Mouse (Mus musculus): ENCODE results near the gene Ska3. TPM values are rescaled to one million over a fixed set of nuclear protein-coding genes. Genes with fewer than 3 reads are reported as not detected.
"Not testable (repeated sequence)": the region's sequence is repeated elsewhere in the genome, so short reads cannot be mapped to it uniquely, and the experiment has no call there.

Gene Ska3
- polyA plus RNA-seq, 1 experiment from 2014 or later = 27.7 TPM

- no peak overlapping the region; the same call in 1 of the 2 replicates for H3K27ac ChIP-seq (ENCODE audit: low read length)
- no peaks in the 10 kb centered on the region for H3K9me3 ChIP-seq (replicated peaks; ENCODE audit: control insufficient read depth, low read length)
- no peak overlapping the region for H3K9ac ChIP-seq (ENCODE audit: low read length)
- no peak for ATAC-seq (ENCODE audit: insufficient read depth, low FRiP score)
- 84% methylated on average over 3 of the region's 3 CpGs for WGBS
- H3K4me1 ChIP-seq (ENCODE audit: control insufficient read depth, insufficient read depth, low read length) = no peaks in the 10 kb centered on the region
- no peaks in the 10 kb centered on the region for H3K27me3 ChIP-seq (ENCODE audit: control insufficient read depth, insufficient read depth, low read length)
- no peak overlapping the region for H3K4me3 ChIP-seq (replicated peaks; ENCODE audit: low read length)
- no peak overlapping the region for H3K4me2 ChIP-seq (ENCODE audit: low read depth, low read length)
- no peaks in the 10 kb centered on the region; the same call in 1 of the 2 replicates for H3K36me3 ChIP-seq (ENCODE audit: control insufficient read depth, insufficient read depth, low read length)
Measured at GRCm38 (mm10) chr14:57850330-57850729, 24.3 kb upstream of the Ska3 start.

- no peaks in the 10 kb centered on the region for H3K9me3 ChIP-seq (replicated peaks; ENCODE audit: control insufficient read depth, low read length)
- peaks cover 7% of the 10 kb centered on the region; the same call in 1 of the 2 replicates for H3K36me3 ChIP-seq (ENCODE audit: control insufficient read depth, insufficient read depth, low read length)
- no peaks in the 10 kb centered on the region for H3K4me1 ChIP-seq (ENCODE audit: control insufficient read depth, insufficient read depth, low read length)
- H3K4me2 ChIP-seq (ENCODE audit: low read depth, low read length) = no peak overlapping the region
- WGBS = 99% methylated on average over 2 of the region's 2 CpGs
- H3K27me3 ChIP-seq (ENCODE audit: control insufficient read depth, insufficient read depth, low read length) = no peaks in the 10 kb centered on the region
- no peak overlapping the region for H3K9ac ChIP-seq (ENCODE audit: low read length)
- ATAC-seq (ENCODE audit: insufficient read depth, low FRiP score) = no peak
- H3K4me3 ChIP-seq (replicated peaks; ENCODE audit: low read length) = no peak overlapping the region
- H3K27ac ChIP-seq (ENCODE audit: low read length) = no peak overlapping the region
Measured at GRCm38 (mm10) chr14:57848646-57849045, 22.7 kb upstream of the Ska3 start.

- H3K4me2 ChIP-seq (ENCODE audit: low read depth, low read length); H3K4me1 ChIP-seq (ENCODE audit: control insufficient read depth, insufficient read depth, low read length); H3K9me3 ChIP-seq (replicated peaks; ENCODE audit: control insufficient read depth, low read length); ATAC-seq (ENCODE audit: insufficient read depth, low FRiP score); H3K4me3 ChIP-seq (replicated peaks; ENCODE audit: low read length); H3K36me3 ChIP-seq (ENCODE audit: control insufficient read depth, insufficient read depth, low read length); H3K9ac ChIP-seq (ENCODE audit: low read length); H3K27me3 ChIP-seq (ENCODE audit: control insufficient read depth, insufficient read depth, low read length); H3K27ac ChIP-seq (ENCODE audit: low read length): not testable (repeated sequence)
- WGBS = 82% methylated on average over 5 of the region's 5 CpGs
Measured at GRCm38 (mm10) chr14:57848061-57848460, 22.1 kb upstream of the Ska3 start.

- Histone ChIP-seq H3K27ac (ENCODE audit: low read length) (no peak overlapping the region), H3K4me1 (ENCODE audit: control insufficient read depth, insufficient read depth, low read length) (no peaks in the 10 kb centered on the region), H3K9ac (ENCODE audit: low read length) (no peak overlapping the region), H3K36me3 (ENCODE audit: control insufficient read depth, insufficient read depth, low read length) (peaks cover 7% of the 10 kb centered on the region; the same call in 1 of the 2 replicates), H3K27me3 (ENCODE audit: control insufficient read depth, insufficient read depth, low read length) (no peaks in the 10 kb centered on the region), H3K4me3 (replicated peaks; ENCODE audit: low read length) (no peak overlapping the region), H3K4me2 (ENCODE audit: low read depth, low read length) (no peak overlapping the region), H3K9me3 (replicated peaks; ENCODE audit: control insufficient read depth, low read length) (no peaks in the 10 kb centered on the region)
- ATAC-seq (ENCODE audit: insufficient read depth, low FRiP score) = no peak
- WGBS = 90% methylated on average over 3 of the region's 3 CpGs
Measured at GRCm38 (mm10) chr14:57844535-57844934, 18.6 kb upstream of the Ska3 start.

DNA sequence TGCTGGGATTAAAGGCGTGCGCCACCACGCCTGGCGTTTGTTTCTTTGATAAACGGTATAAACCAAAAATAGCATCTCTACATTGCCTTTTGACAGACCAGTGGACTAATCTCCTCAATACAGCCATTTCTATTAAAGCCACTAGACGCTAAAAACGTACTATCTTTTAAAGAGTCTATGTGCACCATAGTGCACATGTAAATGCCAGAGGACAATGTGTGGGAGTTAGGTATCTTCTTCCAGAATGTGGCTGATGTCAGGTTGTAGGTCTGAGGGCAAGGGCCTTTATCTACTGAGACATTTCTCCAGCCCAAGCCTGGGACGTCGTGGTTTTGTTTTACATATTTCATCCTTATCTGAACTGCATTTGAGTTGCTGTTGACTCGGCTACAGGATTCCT, 9.2 kb upstream of the Ska3 start:
- H3K4me3 ChIP-seq (replicated peaks; ENCODE audit: low read length) = no peak overlapping the region
- no peaks in the 10 kb centered on the region for H3K27me3 ChIP-seq (ENCODE audit: control insufficient read depth, insufficient read depth, low read length)
- no peak overlapping the region for H3K9ac ChIP-seq (ENCODE audit: low read length)
- peaks cover 12% of the 10 kb centered on the region; the same call in 1 of the 2 replicates for H3K36me3 ChIP-seq (ENCODE audit: control insufficient read depth, insufficient read depth, low read length)
- 88% methylated on average over 10 of the region's 10 CpGs for WGBS
- H3K9me3 ChIP-seq (replicated peaks; ENCODE audit: control insufficient read depth, low read length) = no peaks in the 10 kb centered on the region
- H3K27ac ChIP-seq (ENCODE audit: low read length) = no peak overlapping the region
- H3K4me1 ChIP-seq (ENCODE audit: control insufficient read depth, insufficient read depth, low read length) = no peaks in the 10 kb centered on the region
- ATAC-seq (ENCODE audit: insufficient read depth, low FRiP score) = no peak
- no peak overlapping the region for H3K4me2 ChIP-seq (ENCODE audit: low read depth, low read length)

DNA sequence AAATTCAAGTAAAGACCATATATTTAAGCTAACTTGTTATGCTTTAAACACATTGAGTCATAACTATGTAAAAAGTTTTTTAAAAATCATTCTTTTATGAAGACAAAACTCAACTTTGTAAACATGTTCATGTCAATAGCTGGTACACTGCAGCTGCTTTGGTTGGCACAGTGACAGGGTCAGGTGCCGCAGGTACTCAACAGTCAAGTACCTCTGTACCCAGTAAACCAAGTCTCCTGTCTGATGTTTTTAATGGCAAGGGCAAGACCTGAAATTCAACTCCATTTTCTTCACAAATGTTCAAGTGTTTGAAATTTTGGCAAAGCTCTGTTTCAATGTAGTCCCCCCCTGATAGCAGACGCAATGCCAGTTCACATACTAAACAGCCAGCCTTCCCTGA, 7.5 kb upstream of the Ska3 start:
- Histone ChIP-seq H3K27ac (ENCODE audit: low read length) (no peak overlapping the region), H3K36me3 (ENCODE audit: control insufficient read depth, insufficient read depth, low read length) (peaks cover 12% of the 10 kb centered on the region; the same call in 1 of the 2 replicates), H3K4me3 (replicated peaks; ENCODE audit: low read length) (no peak overlapping the region), H3K4me1 (ENCODE audit: control insufficient read depth, insufficient read depth, low read length) (no peaks in the 10 kb centered on the region), H3K4me2 (ENCODE audit: low read depth, low read length) (no peak overlapping the region), H3K9ac (ENCODE audit: low read length) (no peak overlapping the region), H3K9me3 (replicated peaks; ENCODE audit: control insufficient read depth, low read length) (no peaks in the 10 kb centered on the region), H3K27me3 (ENCODE audit: control insufficient read depth, insufficient read depth, low read length) (no peaks in the 10 kb centered on the region)
- 91% methylated on average over 2 of the region's 2 CpGs for WGBS
- ATAC-seq (ENCODE audit: insufficient read depth, low FRiP score) = no peak

DNA sequence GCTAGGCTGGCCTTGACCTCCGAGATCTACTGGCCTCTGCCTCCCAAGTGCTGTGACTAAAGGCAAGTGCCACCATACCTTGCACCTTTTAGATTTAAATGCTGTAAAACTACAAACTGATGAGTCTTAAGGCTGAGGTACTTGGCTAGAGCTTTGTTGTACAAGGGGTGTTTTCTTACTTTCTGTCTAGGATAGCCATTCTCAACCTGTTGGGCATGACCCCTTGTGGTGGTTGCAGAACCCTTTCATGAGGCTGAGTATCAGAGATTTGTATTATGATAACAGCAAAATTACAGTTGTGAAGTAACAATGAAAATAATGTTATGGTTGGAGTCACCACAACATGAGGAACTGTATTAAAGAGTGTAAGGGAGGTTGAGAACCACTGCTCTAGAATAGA, 1.3 kb upstream of the Ska3 start:
- no peaks in the 10 kb centered on the region for H3K27me3 ChIP-seq (ENCODE audit: control insufficient read depth, insufficient read depth, low read length)
- 60% methylated on average over 1 of the region's 1 CpGs for WGBS
- H3K9ac ChIP-seq (ENCODE audit: low read length) = peak overlapping the region; percentile 90
- H3K4me1 ChIP-seq (ENCODE audit: control insufficient read depth, insufficient read depth, low read length) = peaks cover 17% of the 10 kb centered on the region
- H3K36me3 ChIP-seq (ENCODE audit: control insufficient read depth, insufficient read depth, low read length) = no peaks in the 10 kb centered on the region
- ATAC-seq (ENCODE audit: insufficient read depth, low FRiP score) = no peak
- peak overlapping the region; percentile 68 for H3K4me3 ChIP-seq (replicated peaks; ENCODE audit: low read length)
- H3K27ac ChIP-seq (ENCODE audit: low read length) = peak overlapping the region; percentile 91; the same call in 1 of the 2 replicates
- H3K9me3 ChIP-seq (replicated peaks; ENCODE audit: control insufficient read depth, low read length) = no peaks in the 10 kb centered on the region
- peak overlapping the region; percentile 83 for H3K4me2 ChIP-seq (ENCODE audit: low read depth, low read length)

DNA sequence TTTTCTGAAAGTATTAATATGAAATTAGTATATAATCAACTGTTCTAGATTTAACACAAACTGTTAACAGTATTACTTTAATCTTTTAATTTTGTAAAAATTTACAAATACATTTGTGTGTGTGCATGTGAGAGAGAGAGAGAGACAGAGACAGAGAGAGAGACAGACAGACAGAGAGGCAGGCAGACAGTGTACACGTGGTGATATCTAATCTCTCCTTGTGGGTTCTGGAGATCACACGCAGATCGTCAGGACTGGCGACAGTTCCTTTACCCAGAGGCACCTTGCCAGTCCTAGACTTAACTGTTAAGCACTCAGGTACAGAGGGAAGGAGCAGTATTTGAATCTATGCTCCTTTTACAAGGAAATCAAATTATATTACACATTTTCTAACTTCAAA, 5.1 kb downstream of the Ska3 start:
- peaks cover 13% of the 10 kb centered on the region; the same call in 1 of the 2 replicates for H3K36me3 ChIP-seq (ENCODE audit: control insufficient read depth, insufficient read depth, low read length)
- H3K4me1 ChIP-seq (ENCODE audit: control insufficient read depth, insufficient read depth, low read length) = peaks cover 7% of the 10 kb centered on the region
- no peak overlapping the region for H3K4me3 ChIP-seq (replicated peaks; ENCODE audit: low read length)
- no peaks in the 10 kb centered on the region for H3K9me3 ChIP-seq (replicated peaks; ENCODE audit: control insufficient read depth, low read length)
- no peak overlapping the region for H3K4me2 ChIP-seq (ENCODE audit: low read depth, low read length)
- WGBS = 74% methylated on average over 4 of the region's 4 CpGs
- ATAC-seq (ENCODE audit: insufficient read depth, low FRiP score) = no peak
- H3K27ac ChIP-seq (ENCODE audit: low read length) = no peak overlapping the region
- no peaks in the 10 kb centered on the region for H3K27me3 ChIP-seq (ENCODE audit: control insufficient read depth, insufficient read depth, low read length)
- no peak overlapping the region for H3K9ac ChIP-seq (ENCODE audit: low read length)

GRCm38 (mm10) chr14:57811844-57812243, 14.1 kb downstream of the Ska3 start:
- no peak for ATAC-seq (ENCODE audit: insufficient read depth, low FRiP score)
- Histone ChIP-seq H3K9ac (ENCODE audit: low read length) (no peak overlapping the region), H3K27me3 (ENCODE audit: control insufficient read depth, insufficient read depth, low read length) (no peaks in the 10 kb centered on the region), H3K4me2 (ENCODE audit: low read depth, low read length) (no peak overlapping the region), H3K4me1 (ENCODE audit: control insufficient read depth, insufficient read depth, low read length) (no peaks in the 10 kb centered on the region; the same call in 1 of the 2 replicates), H3K27ac (ENCODE audit: low read length) (no peak overlapping the region), H3K36me3 (ENCODE audit: control insufficient read depth, insufficient read depth, low read length) (peaks cover 18% of the 10 kb centered on the region), H3K4me3 (replicated peaks; ENCODE audit: low read length) (no peak overlapping the region), H3K9me3 (replicated peaks; ENCODE audit: control insufficient read depth, low read length) (no peaks in the 10 kb centered on the region)
- 98% methylated on average over 5 of the region's 5 CpGs for WGBS
